Mouse (Mus musculus): ENCODE data around the gene Col6a3.

DNA sequence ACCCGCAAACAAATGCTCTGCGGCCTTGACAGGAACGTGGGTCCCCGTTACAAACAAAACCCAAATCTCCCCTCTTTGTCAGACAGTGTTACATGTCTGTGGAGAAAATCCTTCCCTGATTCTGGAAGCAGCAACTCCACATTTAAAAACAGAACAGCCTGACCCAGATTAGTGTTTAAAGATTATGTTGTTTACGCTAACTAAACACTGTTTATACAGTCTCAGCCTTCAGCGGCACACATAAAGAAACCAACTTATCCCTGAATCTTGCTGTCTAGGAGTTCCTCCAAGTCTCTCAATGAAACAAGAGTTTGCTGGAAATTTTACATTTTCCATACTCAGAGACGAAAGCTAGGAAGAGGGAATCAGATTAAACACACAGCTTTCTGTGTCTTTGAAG, 73.7 kb downstream of the Col6a3 start:
- TF ChIP-seq CTCF (IDR thresholded peaks at IDR 0.05; ENCODE audit: control insufficient read depth, insufficient read depth, insufficient read length) (no peak), MYOD1 (IDR thresholded peaks at IDR 0.05; ENCODE audit: control insufficient read depth, insufficient read length, low read depth) (no peak), CEBPB (IDR thresholded peaks at IDR 0.05; ENCODE audit: low read depth) (no peak), MAX (IDR thresholded peaks at IDR 0.05) (no peak)
